Mouse (Mus musculus): Measurements from ENCODE around the gene Dot1l.

GRCm38 (mm10) chr10:80775731-80776130 is 20.7 kb downstream of the Dot1l start:
- TF ChIP-seq CHD2 (IDR thresholded peaks at IDR 0.05; ENCODE audit: low read depth, low read length) (no peak), MAFK (IDR thresholded peaks at IDR 0.05; ENCODE audit: insufficient read depth, low read depth, low read length) (no peak), ZNF384 (IDR thresholded peaks at IDR 0.05; ENCODE audit: low read depth, low read length) (no peak)
